Mouse (Mus musculus) stomach, postnatal 0 days (tissue): ENCODE results near the gene Oscp1.

ENCODE experiments used
- CTCF ChIP-seq: IDR thresholded peaks from 2 replicates; pipeline ENCODE4 v1.5.1; 2016; ENCODE audit warnings: antibody characterized with exemption, low read depth, mild to moderate bottlenecking, moderate library complexity
- EP300 ChIP-seq: optimal IDR thresholded peaks from 2 replicates; pipeline ENCODE3; 2016; ENCODE audit warnings: antibody characterized with exemption

- TF ChIP-seq CTCF: no peak
- no peak for TF ChIP-seq EP300
Measured at GRCm38 (mm10) chr4:126134236-126134635, 75.9 kb downstream of the Oscp1 start.
